Mouse (Mus musculus) MEL (cell line): ENCODE measurements at regions not wholly inside any gene's neighbourhood (a gene's known extent, or its start where the extent isn't known, plus 50 kb on each side); places are given as distances from the start of the nearest gene placed in this dataset.

Source experiments
- DNase-seq: peaks from one replicate; pipeline ENCODE4 v3.0.0; 2011; ENCODE audit warnings: low read depth, low spot score
- H3K27ac ChIP-seq: 2 replicates; pipeline ENCODE4 v1.5.1; 2012; ENCODE audit warnings: low read depth, mild to moderate bottlenecking, control low read depth, low read length, moderate library complexity; ENCODE audit not compliant: control insufficient read depth
- H3K27me3 ChIP-seq, 2 experiments: fragments of 150-350 bp in 1 of 2; sonication (generic) in 1 of 2; 2 replicates each; pipeline ENCODE4 v1.6.1; 2012; ENCODE audit warnings: low read length in 2 of 2, mild to moderate bottlenecking in 2 of 2, improper control_type of control experiment in 1 of 2, moderate library complexity in 1 of 2; ENCODE audit not compliant: insufficient read depth in 2 of 2, control insufficient read depth in 1 of 2
- H3K36me3 ChIP-seq, 2 experiments: 2 replicates each; pipeline ENCODE4 v1.6.1; 2012 to 2014; ENCODE audit warnings: low read length in 2 of 2, improper control_type of control experiment in 1 of 2, inconsistent platforms in 1 of 2, mild to moderate bottlenecking in 1 of 2; ENCODE audit not compliant: insufficient read depth in 2 of 2, control insufficient read depth in 1 of 2
- H3K4me1 ChIP-seq, 2 experiments: fragments of 150-350 bp in 1 of 2; sonication (generic) in 1 of 2; 2 replicates each; pipeline ENCODE4 v1.6.1; 2012; ENCODE audit warnings: low read length in 2 of 2, improper control_type of control experiment in 1 of 2, mild to moderate bottlenecking in 1 of 2; ENCODE audit not compliant: insufficient read depth in 2 of 2, control insufficient read depth in 1 of 2
- H3K4me3 ChIP-seq, 2 experiments: fragments of 150-350 bp in 1 of 2; sonication (generic) in 1 of 2; 2 replicates each; pipeline ENCODE4 v1.5.1; 2012; ENCODE audit warnings: low read depth in 2 of 2, low read length in 2 of 2, mild to moderate bottlenecking in 2 of 2, moderate library complexity in 2 of 2, control low read depth in 1 of 2, improper control_type of control experiment in 1 of 2; ENCODE audit not compliant: control insufficient read depth in 1 of 2, insufficient read depth in 1 of 2
- H3K79me2 ChIP-seq: 2 replicates; pipeline ENCODE4 v1.6.1; 2012; ENCODE audit warnings: mild to moderate bottlenecking, low read length, moderate library complexity; ENCODE audit not compliant: control insufficient read depth, poor library complexity, insufficient read depth
- H3K9ac ChIP-seq: 2 replicates; pipeline ENCODE4 v1.6.1; 2012; ENCODE audit warnings: low read depth, mild to moderate bottlenecking, control low read depth, low read length, moderate library complexity; ENCODE audit not compliant: control insufficient read depth, poor library complexity, severe bottlenecking
- H3K9me3 ChIP-seq: fragments of 150-350 bp; sonication (generic); replicated peaks from 2 replicates; pipeline ENCODE4 v1.6.1; 2012; ENCODE audit warnings: mild to moderate bottlenecking, low read length, improper control_type of control experiment, moderate library complexity; ENCODE audit not compliant: insufficient read depth
- BHLHE40 ChIP-seq: IDR thresholded peaks from 2 replicates; pipeline ENCODE4 v1.6.1; 2012; ENCODE audit warnings: low read depth, mild to moderate bottlenecking, inconsistent platforms, low read length, improper control_type of control experiment, borderline replicate concordance
- CHD1 ChIP-seq: IDR thresholded peaks from 2 replicates; pipeline ENCODE4 v1.6.1; 2012; ENCODE audit warnings: low read depth, mild to moderate bottlenecking, inconsistent platforms, low read length, improper control_type of control experiment
- EP300 ChIP-seq, 2 experiments: IDR thresholded peaks; 2 replicates each; pipeline ENCODE4 v1.6.1; 2011; ENCODE audit warnings: improper control_type of control experiment in 2 of 2, low read length in 2 of 2, low read depth in 1 of 2, mild to moderate bottlenecking in 1 of 2
- ETS1 ChIP-seq: IDR thresholded peaks from 2 replicates; pipeline ENCODE4 v1.6.1; 2012; ENCODE audit warnings: low read depth, mild to moderate bottlenecking, inconsistent platforms, low read length, improper control_type of control experiment, moderate library complexity
- GABPA ChIP-seq: IDR thresholded peaks from 2 replicates; pipeline ENCODE4 v1.6.1; 2012; ENCODE audit warnings: low read depth, mild to moderate bottlenecking, inconsistent platforms, low read length, improper control_type of control experiment, moderate library complexity
- HCFC1 ChIP-seq: IDR thresholded peaks from 2 replicates; pipeline ENCODE4 v1.6.1; 2012; ENCODE audit warnings: low read depth, mild to moderate bottlenecking, inconsistent platforms, low read length, improper control_type of control experiment, moderate library complexity
- KAT2A ChIP-seq: conservative IDR thresholded peaks from 2 replicates; pipeline ENCODE4 v1.6.1; 2012; ENCODE audit warnings: low read depth, low read length, improper control_type of control experiment, inconsistent platforms
- MAFK ChIP-seq: IDR thresholded peaks from 2 replicates; pipeline ENCODE4 v1.6.1; 2011; ENCODE audit warnings: low read depth, mild to moderate bottlenecking, low read length, improper control_type of control experiment, borderline replicate concordance
- MAX ChIP-seq: IDR thresholded peaks from 2 replicates; pipeline ENCODE4 v1.6.1; 2011; ENCODE audit warnings: low read length, improper control_type of control experiment
- MEF2A ChIP-seq: IDR thresholded peaks from 2 replicates; pipeline ENCODE4 v1.6.1; 2014; ENCODE audit warnings: low read depth, mild to moderate bottlenecking, inconsistent platforms, low read length, improper control_type of control experiment; ENCODE audit not compliant: poor library complexity, insufficient replicate concordance, severe bottlenecking; ENCODE audit errors: extremely low read depth
- MYB ChIP-seq: IDR thresholded peaks from 2 replicates; pipeline ENCODE4 v1.6.1; 2011; ENCODE audit warnings: mild to moderate bottlenecking, low read depth, low read length, improper control_type of control experiment
- NRF1 ChIP-seq: IDR thresholded peaks from 2 replicates; pipeline ENCODE4 v1.6.1; 2014; ENCODE audit warnings: low read depth, mild to moderate bottlenecking, inconsistent platforms, low read length, improper control_type of control experiment, moderate library complexity; ENCODE audit not compliant: poor library complexity, insufficient read depth, severe bottlenecking
- POLR2A ChIP-seq, 2 experiments: IDR thresholded peaks; 2 replicates each; pipeline ENCODE4 v1.6.1; 2011 to 2012; ENCODE audit warnings: low read length in 2 of 2, mild to moderate bottlenecking in 2 of 2, control low read depth in 1 of 2, improper control_type of control experiment in 1 of 2, low read depth in 1 of 2, moderate library complexity in 1 of 2; ENCODE audit not compliant: control insufficient read depth in 1 of 2, insufficient read depth in 1 of 2, poor library complexity in 1 of 2
- POLR2AphosphoS5 ChIP-seq: IDR thresholded peaks from 2 replicates; pipeline ENCODE4 v1.6.1; 2012; ENCODE audit warnings: low read depth, borderline replicate concordance, mild to moderate bottlenecking, inconsistent platforms, low read length, moderate library complexity, mixed read lengths
- RAD21 ChIP-seq: IDR thresholded peaks from 2 replicates; pipeline ENCODE4 v1.6.1; 2011; ENCODE audit warnings: mild to moderate bottlenecking, low read depth, low read length, improper control_type of control experiment
- RCOR1 ChIP-seq: IDR thresholded peaks from 2 replicates; pipeline ENCODE4 v1.6.1; 2012; ENCODE audit warnings: low read depth, mild to moderate bottlenecking, inconsistent platforms, low read length, improper control_type of control experiment
- SIN3A ChIP-seq: IDR thresholded peaks from 2 replicates; pipeline ENCODE4 v1.6.1; 2012; ENCODE audit warnings: low read length, improper control_type of control experiment, inconsistent platforms
- SMC3 ChIP-seq: IDR thresholded peaks from 2 replicates; pipeline ENCODE4 v1.6.1; 2011; ENCODE audit warnings: low read depth, low read length, improper control_type of control experiment
- USF1 ChIP-seq: IDR thresholded peaks from 2 replicates; pipeline ENCODE4 v1.6.1; 2014; ENCODE audit warnings: low read depth, mild to moderate bottlenecking, inconsistent platforms, low read length, improper control_type of control experiment, moderate library complexity
- ZC3H11A ChIP-seq: IDR thresholded peaks from 2 replicates; pipeline ENCODE4 v1.6.1; 2012; ENCODE audit warnings: low read depth, mild to moderate bottlenecking, inconsistent platforms, low read length, improper control_type of control experiment
- ZKSCAN1 ChIP-seq: IDR thresholded peaks from 2 replicates; pipeline ENCODE4 v1.6.1; 2012; ENCODE audit warnings: low read depth, mild to moderate bottlenecking, inconsistent platforms, low read length, improper control_type of control experiment, moderate library complexity

DNA sequence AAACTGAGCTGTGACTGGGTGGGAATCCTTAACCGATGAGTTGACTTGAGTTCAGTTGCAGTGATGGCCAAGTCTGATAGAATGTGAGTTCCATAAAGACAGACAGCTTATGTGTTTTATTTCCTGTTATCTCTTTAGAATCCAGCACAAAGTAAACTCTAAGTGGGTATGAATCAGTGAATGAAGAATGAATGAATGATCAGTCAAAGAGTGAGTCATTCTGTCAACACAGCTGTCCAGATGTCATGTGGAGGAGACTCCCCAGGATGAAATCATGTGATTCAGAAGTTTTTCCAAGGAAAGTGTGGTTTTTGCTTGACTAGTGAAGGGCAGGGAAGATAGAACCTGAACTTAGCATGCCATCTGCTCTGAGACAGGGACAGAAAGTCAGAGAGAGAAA is 732.0 kb upstream of the A1bg start:
- TF ChIP-seq ZKSCAN1 (no peak), HCFC1 (no peak), ETS1 (no peak), RAD21 (no peak), KAT2A (no peak), MAX (no peak), POLR2AphosphoS5 (no peak), EP300 (IDR thresholded peaks at IDR 0.05; ENCODE audit: low read depth in 1 of 2, low read length in 2 of 2) (no peak), GABPA (no peak)
- no peak overlapping the region for H3K27ac ChIP-seq
- no peaks in the 10 kb centered on the region for H3K4me1 ChIP-seq
- no peaks in the 10 kb centered on the region for H3K79me2 ChIP-seq
- H3K4me3 ChIP-seq, result no peak overlapping the region
- no peak for DNase-seq
- no peaks in the 10 kb centered on the region for H3K27me3 ChIP-seq
- H3K9me3 ChIP-seq, result no peaks in the 10 kb centered on the region
- H3K36me3 ChIP-seq, result no peaks in the 10 kb centered on the region
- no peak overlapping the region for H3K9ac ChIP-seq

GRCm38 (mm10) chr15:61653853-61654252 is 731.0 kb upstream of the A1bg start:
- Histone ChIP-seq H3K36me3 (no peaks in the 10 kb centered on the region), H3K4me3 (no peak overlapping the region), H3K9me3 (no peaks in the 10 kb centered on the region), H3K27ac (no peak overlapping the region), H3K4me1 (no peaks in the 10 kb centered on the region), H3K79me2 (no peaks in the 10 kb centered on the region), H3K9ac (no peak overlapping the region), H3K27me3 (no peaks in the 10 kb centered on the region)
- TF ChIP-seq NRF1 (no peak), SIN3A (no peak), MEF2A (no peak), MAFK (no peak), SMC3 (no peak), POLR2A (IDR thresholded peaks at IDR 0.05; ENCODE audit: control insufficient read depth in 1 of 2, insufficient read depth in 1 of 2, low read depth in 1 of 2, low read length in 2 of 2, poor library complexity in 1 of 2) (no peak), USF1 (no peak), MAX (no peak), BHLHE40 (no peak), MYB (no peak), RCOR1 (no peak), CHD1 (no peak), ZC3H11A (no peak), GABPA (no peak)
- DNase-seq, result no peak
